Mouse (Mus musculus): ENCODE results near the gene Ccdc13.

Ccdc13 gene

DNA sequence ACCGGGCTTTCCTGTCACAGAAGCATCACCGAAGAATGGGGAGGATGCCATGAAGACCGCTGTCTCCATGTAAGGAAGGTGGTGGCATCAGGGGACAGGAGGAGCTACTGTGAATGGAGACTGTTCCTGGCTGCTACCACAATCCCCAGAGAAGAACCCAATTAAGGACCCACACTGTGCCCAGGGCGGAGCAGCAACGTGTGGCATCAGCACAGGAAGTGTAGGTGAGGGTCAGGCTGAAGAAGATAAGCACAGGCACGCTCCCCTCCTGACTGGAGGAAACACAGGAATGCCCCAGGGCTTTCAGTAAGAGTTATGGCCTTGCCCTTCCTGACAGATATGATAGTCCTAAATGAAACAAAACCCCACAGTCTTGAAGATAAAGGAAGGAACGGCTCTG, 36.5 kb downstream of the Ccdc13 start:
- DNase-seq (ENCODE audit: low spot score in 2 of 2), result no peak

DNA sequence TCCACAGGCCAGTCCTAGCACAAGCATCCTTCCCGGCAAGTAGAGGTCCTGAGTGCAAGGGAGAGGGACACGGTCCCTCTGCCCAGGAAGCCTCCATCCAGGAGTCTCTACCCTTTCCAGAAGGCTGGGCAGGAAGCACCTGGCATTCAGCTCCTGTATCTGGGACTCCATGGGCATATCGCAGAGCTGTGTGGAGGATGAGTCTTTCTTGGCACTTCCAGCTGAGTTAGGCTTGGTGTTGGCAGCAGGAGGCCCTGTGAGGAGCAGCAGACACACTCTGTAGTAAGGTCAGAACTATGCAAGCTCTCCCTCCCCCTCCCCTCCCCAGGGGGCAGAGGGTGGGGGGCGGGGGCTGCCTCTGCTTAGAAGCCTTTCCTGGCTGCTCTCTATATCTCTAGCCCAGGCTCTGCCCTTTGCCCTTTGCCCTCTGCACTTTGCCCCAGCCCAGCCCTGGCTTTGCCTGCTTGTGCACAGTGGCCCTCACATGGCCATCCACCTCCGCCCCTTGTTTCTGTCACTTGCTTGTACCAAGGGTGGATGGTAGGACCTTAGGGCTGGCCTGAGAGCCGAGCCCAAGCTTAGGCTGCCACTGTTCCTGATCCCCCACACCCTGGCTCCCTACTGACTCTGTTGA, 40.3 kb downstream of the Ccdc13 start:
- no peak for DNase-seq (ENCODE audit: low spot score in 2 of 2)

DNA sequence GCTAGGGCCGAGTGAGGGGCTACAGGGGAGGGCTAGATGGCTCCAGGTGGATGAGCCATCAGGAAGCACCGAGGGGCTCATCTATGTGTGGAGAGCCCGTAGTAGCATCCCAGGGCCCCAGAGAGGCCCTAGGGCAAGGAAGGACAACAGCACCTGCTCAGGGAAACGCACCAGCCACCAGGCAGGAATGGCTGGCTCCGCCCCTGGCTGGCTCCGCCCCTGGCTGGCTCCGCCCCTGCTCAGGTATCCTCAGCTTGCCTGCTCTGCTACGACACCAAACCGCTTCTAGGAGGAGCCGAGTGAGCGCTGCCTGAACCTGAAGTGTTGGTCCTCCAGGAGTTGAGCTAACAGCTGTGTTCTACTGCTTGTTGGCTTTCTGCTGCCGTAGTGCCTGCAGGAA, 41.5 kb downstream of the Ccdc13 start:
- no peak for DNase-seq (ENCODE audit: low spot score in 2 of 2)

DNA sequence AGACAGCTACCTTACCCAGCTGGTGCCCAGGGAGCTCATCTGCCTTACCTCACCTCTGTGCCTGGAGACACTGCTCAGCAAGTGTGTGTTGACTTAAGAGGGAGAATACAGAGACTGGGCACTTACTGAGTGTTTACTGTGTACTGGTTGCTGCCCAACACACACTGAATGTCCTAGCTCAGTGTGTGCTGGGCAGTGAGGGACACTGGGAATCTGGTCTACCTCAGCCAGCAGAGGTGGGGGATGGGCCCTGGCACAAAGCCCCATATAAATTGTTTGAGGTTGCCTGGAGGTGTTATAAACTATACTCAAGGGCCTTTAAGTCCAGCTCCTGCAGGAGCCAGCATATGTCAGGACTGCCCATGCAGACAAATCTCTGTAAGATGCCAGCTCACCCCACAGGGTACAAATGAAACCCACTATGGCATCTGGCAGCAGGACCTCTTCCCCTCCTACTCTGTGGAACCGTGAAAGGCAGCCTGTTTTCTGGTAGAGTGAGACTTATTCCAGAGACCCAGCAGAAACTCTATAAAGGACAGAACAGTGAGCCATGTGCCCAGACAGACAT, 44.2 kb downstream of the Ccdc13 start:
- DNase-seq (ENCODE audit: low spot score in 2 of 2), result peak; percentile 36 to 69

DNA sequence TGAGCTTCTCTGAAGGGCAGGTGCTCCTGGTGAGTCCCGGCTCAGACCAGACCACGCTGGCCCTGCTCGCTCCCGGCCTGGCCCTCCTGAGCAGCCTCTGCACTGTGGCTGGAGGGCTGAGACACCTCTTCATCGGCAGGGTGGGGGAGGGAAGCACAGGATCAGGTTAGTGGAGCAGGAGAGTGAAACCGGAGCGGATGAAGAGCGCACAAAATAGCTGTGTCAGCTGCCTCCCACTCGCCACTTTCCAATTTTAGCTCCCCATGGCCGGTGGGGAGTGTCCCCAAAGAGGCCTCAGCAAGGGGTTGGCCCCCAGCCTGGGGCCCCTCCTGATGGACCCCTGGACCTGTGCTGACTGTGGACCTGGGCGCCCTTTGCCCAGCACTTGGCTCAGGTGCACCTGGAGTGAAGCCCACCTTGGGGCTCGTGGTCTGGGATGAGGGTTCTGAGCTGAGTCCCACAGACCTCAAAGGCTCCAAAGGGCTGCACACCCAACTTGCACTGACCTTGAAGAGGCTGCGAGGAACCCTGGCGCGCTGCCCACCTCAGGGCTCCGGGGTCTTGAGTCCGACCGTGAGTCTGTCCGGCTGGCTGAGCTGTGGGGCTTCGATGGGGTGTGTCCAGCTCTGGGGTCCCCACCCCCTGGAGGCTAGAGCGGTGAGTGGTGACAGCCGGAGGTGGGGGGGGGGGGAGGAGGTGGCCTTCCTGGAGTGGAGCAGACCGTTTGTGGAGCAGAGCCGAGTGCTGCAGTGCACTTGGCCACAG, 47.3 kb downstream of the Ccdc13 start, which contains the start of gene Hhatl:
Gene Hhatl (minus strand): TSS at position 751 of the 765 bp plus-strand sequence.
- DNase-seq (ENCODE audit: low spot score in 2 of 2), result peak; percentile 33 to 47

DNA sequence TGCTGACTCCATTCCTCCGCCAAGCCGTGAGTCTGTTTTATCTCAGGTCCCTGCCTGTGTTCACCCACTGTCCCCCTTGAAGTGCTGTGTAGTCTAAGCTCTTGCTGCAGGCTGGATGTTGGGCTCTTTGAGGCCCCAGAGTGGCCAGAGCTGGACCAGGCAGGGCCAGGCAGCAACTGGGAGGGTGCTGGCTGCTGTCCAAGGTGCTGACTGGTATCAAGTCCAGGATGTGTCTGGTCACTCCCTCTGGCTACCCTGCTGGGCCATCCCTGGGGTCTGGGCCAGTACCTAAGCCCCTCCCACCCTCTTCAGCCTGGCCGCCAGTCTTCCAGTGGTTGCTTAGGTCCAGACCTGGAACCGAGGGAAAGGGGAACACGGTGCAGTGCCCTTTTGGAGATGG, 48.1 kb downstream of the Ccdc13 start:
- DNase-seq (ENCODE audit: low spot score in 2 of 2), result peak; percentile 73 to 74

DNA sequence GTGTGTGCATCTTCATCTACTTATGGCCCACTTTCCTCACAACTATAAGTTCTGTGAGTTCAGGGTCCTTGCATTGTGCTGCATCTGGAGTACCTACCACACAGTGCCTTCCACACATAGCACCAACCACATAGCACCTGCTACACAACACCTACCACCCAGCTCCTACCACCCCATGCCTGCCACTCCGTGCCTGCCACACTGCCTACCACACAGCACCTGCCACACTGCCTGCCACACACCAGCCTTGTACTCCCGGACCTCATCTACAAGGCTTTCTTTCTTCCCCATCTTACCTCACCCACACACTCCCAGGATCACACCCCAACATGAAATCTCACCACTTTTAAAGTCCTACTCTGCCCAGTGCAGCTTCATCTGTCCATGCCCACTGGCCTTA, 52.9 kb downstream of the Ccdc13 start:
- DNase-seq (ENCODE audit: low spot score in 2 of 2), result no peak

DNA sequence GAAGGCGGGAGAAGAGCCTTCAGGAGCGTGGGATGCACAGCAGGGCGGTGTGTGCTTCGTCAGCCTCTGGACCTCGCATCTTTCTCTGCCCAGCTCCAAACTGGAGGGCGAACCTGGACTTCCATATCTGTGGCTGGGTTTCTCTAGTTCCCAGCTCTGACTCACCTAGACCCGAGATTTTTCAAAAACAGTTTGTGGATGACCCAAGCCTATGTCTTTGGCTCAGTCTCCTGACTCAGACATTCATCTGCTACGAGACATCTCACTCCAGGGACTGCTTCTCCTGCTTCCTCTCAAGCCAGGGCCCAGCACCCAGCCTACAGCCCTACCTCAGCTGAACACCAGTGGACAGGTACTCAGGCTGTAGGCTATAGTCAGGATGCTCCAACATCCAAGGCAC, 54.0 kb downstream of the Ccdc13 start:
- DNase-seq (ENCODE audit: low spot score in 2 of 2), result no peak

DNA sequence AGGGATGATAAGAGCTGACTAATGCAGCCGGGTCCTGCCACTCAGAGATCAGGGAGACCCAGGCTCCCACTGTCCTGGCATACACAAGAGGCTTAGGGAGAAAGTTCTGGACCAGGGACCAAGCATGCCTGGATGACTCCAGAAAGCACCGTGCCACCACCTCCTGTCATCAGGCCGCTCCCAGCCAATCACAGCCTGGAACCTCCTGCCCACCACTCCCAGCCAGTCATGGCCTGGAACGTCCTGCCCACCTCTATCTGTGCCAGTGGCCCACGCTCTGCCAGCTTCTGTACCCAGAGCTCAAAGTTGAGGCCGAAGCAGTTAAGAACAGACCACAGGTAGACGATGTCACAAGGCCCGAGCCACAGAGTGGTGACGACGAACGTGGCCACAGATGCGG, 54.5 kb downstream of the Ccdc13 start:
- no peak for DNase-seq (ENCODE audit: low spot score in 2 of 2)

DNA sequence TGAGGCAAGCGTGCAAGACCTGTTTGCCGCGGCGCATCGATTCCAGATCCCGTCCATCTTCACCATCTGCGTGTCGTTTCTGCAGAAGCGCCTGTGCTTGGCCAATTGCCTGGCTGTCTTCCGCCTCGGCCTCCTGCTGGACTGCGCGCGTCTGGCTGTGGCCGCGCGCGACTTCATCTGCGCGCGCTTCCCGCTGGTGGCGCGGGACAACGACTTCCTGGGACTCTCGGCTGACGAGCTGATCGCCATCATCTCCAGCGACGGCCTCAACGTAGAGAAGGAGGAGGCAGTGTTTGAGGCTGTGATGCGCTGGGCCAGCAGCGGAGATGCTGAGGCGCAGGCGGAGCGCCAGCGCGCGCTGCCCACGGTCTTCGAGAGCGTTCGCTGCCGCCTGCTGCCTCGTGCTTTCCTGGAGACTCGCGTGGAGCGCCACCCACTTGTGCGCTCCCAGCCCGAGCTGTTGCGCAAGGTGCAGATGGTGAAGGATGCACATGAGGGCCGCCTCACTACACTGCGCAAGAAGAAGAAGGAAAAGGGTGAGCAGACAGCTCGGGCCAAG, 61.1 kb downstream of the Ccdc13 start:
- no peak for DNase-seq (ENCODE audit: low spot score in 2 of 2)

DNA sequence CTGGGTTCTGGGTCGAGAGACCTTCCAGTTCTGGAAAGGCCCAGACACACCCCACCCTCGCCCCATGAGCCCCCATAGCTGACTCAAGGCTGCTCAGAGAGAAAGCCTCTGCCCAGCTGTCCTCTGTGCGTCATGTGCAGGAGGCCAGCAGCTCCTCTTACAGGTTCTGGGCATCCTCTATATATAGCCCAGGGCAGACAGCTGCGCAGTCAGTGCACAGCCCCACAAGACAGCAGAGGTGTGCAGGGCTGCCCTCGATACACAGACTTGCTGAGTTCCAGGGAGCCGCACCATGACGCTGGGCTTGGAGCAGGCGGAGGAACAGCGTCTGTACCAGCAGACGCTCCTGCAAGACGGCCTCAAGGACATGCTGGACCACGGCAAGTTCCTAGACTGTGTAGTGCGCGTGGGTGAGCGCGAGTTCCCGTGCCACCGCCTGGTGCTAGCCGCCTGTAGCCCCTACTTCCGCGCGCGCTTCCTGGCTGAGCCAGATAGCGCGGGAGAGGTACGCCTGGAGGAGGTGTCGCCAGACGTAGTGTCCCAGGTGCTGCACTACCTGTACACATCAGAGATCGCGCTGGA, 61.7 kb downstream of the Ccdc13 start, which contains the start of gene Klhl40:
Gene Klhl40 (plus strand): TSS at position 124 of the 582 bp plus-strand sequence.
- no peak for DNase-seq (ENCODE audit: low spot score in 2 of 2)

DNA sequence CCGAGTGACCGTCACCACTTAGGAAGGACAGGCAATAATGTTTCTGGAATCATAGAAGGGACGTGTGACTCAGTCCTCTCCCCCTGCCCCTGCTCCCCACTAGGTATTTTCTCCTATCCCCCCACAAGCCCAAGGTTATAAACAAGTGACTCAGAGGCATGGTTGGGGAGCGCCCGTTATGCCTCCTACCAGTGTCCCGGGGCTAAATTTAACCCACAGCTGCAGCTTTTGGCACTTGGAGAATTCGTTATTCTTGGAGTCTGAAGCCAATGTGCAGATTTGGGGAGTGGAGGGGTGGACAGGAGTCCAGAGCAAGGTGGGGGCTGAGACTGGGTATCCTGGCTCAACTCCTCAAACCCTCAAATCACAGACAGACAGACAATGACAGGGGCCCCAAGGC, 62.8 kb downstream of the Ccdc13 start:
- peak; percentile 31 to 52 for DNase-seq (ENCODE audit: low spot score in 2 of 2)

DNA sequence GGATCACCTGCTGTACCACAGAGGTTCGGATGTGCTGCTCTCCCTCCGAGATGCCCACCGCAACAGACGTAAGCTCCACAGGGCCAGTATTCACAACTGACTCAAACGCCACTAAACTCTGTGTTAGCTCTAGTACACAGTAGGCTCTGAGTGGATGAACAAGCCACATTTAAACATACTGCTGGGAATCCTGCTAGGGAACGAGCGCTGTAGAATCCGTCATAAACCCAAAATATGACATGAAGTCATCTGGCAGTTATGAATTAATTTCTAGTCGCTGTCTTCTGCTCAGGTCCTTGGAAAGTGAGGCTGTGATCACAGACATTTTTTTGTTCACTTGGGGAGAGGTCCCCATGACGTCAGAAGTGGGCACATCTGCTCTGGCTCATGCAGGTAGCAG, 63.3 kb downstream of the Ccdc13 start:
- no peak for DNase-seq (ENCODE audit: low spot score in 2 of 2)

DNA sequence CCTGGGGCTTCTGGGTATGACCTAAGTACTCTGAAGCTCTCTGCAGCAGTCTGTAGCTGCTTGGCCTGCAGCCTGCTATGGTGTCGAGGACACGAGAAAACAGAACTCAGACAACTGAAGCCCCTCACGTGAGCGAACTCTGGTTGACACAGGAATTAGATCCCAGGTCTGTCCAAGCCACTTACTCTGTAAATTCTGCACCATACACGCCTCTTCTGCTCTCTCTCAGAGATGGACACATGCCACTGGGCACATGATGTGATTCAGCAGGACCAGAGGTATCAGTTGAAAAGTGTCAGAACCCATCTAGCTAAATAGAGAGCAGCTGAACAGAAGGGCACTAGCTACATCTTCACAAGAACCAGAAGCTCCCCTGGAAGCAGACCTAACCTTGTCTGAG, 66.8 kb downstream of the Ccdc13 start:
- DNase-seq (ENCODE audit: low spot score in 2 of 2), result no peak

DNA sequence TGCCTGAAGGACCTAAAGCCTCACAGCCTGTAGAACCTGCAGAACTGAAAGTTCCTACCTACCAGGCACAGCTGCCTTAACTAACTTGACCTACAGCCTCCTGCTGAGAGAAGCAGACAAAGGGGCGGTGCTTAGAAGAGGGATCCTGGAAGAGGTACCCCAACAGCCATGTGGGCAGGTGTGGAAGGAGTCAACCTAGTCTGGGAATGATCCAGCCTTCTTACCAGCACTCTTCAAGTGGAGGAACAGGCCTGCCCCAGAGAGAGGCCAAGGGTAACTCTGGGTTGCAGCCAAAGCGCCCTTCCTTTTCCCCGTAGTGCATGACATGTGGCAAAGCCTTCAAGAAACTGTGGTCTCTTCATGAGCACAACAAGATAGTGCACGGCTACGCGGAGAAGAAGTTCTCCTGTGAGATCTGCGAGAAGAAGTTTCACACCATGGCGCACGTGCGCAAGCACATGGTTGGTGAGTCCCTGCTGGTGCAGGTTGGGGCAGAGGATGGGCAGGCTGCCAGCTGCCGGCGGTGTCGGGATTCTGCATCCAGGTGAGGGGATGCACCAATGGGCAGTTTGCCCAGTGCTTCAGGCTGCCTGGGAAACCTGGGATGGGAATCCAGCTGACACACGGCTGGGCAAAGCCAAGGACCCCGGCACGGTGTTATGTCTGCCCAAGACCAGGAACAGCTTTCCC, 74.0 kb downstream of the Ccdc13 start:
- DNase-seq (ENCODE audit: low spot score in 2 of 2), result no peak

DNA sequence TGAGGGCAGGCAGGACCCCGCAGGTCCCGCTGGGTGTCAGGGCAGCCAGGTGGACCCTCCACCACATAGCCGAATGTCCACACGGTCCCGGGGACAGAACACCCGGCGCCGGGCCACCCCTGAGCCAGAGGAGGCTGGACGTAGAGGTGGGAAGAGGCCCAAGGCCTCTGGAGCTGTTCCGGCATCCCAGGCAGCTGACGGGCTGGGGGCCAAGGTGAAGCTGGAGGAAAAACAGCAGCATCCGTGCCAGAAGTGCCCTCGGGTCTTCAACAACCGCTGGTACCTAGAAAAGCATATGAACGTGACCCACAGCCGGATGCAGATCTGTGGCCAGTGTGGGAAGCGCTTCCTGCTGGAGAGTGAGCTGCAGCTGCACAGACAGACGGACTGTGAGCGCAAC, 75.5 kb downstream of the Ccdc13 start:
- DNase-seq (ENCODE audit: low spot score in 2 of 2), result peak; percentile 51 to 56

DNA sequence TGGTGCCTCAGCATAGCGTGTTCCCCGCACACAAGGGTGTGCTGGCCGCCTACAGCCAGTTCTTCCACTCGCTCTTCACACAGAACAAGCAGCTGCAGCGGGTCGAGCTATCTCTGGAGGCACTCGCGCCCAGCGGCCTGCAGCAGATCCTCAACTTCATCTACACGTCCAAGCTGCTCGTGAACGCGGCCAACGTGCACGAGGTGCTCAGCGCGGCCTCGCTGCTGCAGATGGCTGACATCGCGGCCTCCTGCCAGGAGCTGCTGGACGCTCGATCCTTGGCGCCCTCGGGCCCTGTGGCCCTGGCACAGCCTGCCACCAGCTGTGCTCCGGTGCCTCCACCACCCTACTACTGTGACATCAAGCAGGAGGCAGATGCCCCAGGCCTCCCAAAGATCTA, 76.5 kb downstream of the Ccdc13 start:
- DNase-seq (ENCODE audit: low spot score in 2 of 2), result no peak

DNA sequence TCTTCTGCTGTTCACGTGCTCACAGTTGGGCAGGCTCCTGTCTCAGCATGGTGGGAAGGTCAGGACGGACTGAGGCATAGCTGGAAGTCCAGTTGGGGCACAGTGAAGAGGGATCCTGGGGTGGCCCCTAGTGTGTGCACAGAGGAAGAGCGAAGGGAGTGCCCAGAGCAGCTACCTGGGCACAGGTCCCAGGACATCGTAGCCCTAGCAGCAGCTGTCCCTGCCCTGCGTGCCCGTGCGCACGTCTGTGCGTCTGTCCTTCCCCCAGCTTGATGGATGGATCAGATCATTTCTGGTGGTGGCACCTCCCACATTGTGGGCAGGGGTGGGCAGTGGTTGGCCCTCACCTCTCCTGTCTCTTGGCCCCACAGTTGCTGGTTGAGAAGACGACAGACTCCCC, 77.0 kb downstream of the Ccdc13 start:
- DNase-seq (ENCODE audit: low spot score in 2 of 2), result no peak

DNA sequence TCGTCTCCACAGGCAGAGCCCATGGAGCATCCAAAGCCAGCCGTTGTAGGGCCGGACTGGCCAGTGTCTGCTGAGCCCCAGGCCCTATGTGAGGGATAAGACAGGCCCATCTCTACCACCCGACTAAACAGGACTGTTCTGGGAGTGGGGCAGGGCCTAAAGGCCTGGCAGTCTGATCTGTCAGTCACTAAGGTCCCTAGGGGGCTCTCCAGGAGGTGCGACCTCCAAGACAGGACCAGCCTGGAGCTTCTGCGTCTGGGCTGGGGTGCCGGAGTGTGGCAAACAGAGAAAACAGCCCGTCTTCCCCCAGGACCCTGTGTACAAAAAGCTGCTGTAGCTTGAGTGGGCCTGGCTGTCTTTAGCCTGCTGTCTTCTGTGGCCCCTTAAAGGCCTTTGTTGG, 77.5 kb downstream of the Ccdc13 start:
- DNase-seq (ENCODE audit: low spot score in 2 of 2), result no peak

DNA sequence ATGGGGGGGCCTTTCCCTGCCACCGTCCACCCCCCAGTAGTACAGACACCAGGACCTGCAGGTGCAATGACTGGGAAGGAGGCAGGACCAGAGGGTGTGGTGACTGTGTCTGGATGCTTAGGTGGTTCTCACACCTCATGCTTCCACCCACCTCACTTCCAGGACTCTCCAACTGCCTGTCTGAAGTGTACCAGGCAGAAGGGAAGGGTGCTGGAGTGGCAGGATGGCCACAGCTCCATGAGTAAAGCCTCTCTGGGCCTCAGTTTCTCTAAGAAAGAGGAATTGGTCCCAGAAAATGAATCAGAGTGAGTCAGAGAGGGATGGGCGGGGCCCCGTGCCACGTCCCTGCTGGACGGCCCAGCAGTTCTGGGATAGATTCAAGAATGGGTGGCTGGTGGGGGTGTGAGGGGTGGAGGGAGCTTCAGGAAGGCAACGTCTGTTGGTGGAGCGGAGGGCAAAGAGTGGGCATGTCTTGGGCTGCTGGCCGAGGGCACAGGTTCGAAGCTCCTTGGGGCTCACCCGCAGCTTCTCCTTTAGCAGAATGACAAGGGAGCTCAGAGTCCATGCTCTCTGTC, 78.1 kb downstream of the Ccdc13 start:
- no peak for DNase-seq (ENCODE audit: low spot score in 2 of 2)

All from heart, adult 9 months (tissue).